In genomic region chr16:30790036-30790435, GRCm38 (mm10) we compare ENCODE assay signal across 8 mouse cellular contexts.
A peak's percentile ranks its signal among the peaks of the same experiment; 100 is the strongest.
DNase-seq lines count a peak whose midpoint lies in the region; ATAC-seq lines count a peak whose summit lies in the region.

No protein-coding gene starts in this region.

- 12% methylated on average over 3 of the region's 3 CpGs for WGBS in macrophage (ENCODE audit: missing documents)

- H3K4me3 ChIP-seq in brown adipose tissue, adult 24 weeks (ENCODE audit: insufficient read depth, low read depth, low read length) = no peak overlapping the region
- H3K4me3 ChIP-seq in macrophage (ENCODE audit: inconsistent target) = no peak overlapping the region

- H3K79me2 ChIP-seq in macrophage (ENCODE audit: inconsistent target) = no peaks in the 10 kb centered on the region

- DNase-seq in Muller cell, postnatal 12 days (ENCODE audit: inconsistent ontology term) = peak; percentile 74
- DNase-seq in heart, postnatal 10 days = peak; percentile 78 to 80
- DNase-seq in kidney, postnatal 4 days = peak; percentile 52 to 66
- no peak for DNase-seq in thymus, postnatal 36 days
- DNase-seq in thymus, postnatal 14 days = no peak

- peaks cover 56% of the 10 kb centered on the region for H3K4me1 ChIP-seq in brown adipose tissue, adult 24 weeks (ENCODE audit: control insufficient read depth, insufficient read depth, insufficient read length, low read length)

- no peaks in the 10 kb centered on the region for H3K36me3 ChIP-seq in macrophage (ENCODE audit: inconsistent target)

- intact Hi-C loops in heart, postnatal 10 days (cut with DNase I) = loop anchor here (5.0 to 10.0 kb wide), 2 partner anchors 187 to 275 kb away; no protein-coding TSS in a partner anchor

- peak overlapping the region; percentile 90 for H3K27ac ChIP-seq in brown adipose tissue, adult 24 weeks (replicated peaks; ENCODE audit: low read depth, low read length)
- peak overlapping the region; percentile 91 for H3K27ac ChIP-seq in macrophage

- no peak for ATAC-seq in erythroblast, adult 5-6 weeks (replicated peaks; ENCODE audit: low FRiP score, poor library complexity, severe bottlenecking)

Comparison
In these comparisons a context has a peak if more than half of its experiments do, and no peak if none do; other contexts are left out.
1. DNase-seq: peak in Muller cell, postnatal 12 days (single experiment), heart, postnatal 10 days (2 of 2) and kidney, postnatal 4 days (2 of 2); none in thymus, postnatal 36 days (0 of 2) and thymus, postnatal 14 days (single experiment).